Mouse (Mus musculus): ENCODE results near the gene Sytl1. TPM values are rescaled to one million over a fixed set of nuclear protein-coding genes. Genes with fewer than 3 reads are reported as not detected.

The Sytl1 gene
- total and polyA plus RNA-seq, 2 experiments from 2014 or later, result 0.79 to 3.6 TPM

GRCm38 (mm10) chr4:133247806-133248449 lies 15.0 kb downstream of the Sytl1 start:
- H3K4me3 ChIP-seq (ENCODE audit: low read depth, low read length), result no peak overlapping the region
- H3K27ac ChIP-seq (ENCODE audit: low read depth), result no peak overlapping the region
- ATAC-seq (ENCODE audit: insufficient read depth, low read depth) (no peak), DNase-seq (ENCODE audit: low spot score) (no peak)
- peaks cover 55% of the 10 kb centered on the region for H3K27me3 ChIP-seq (ENCODE audit: control insufficient read depth, insufficient read depth, low read length)
- H3K4me1 ChIP-seq (ENCODE audit: control insufficient read depth, insufficient read depth), result no peaks in the 10 kb centered on the region
- TF ChIP-seq CTCF (IDR thresholded peaks at IDR 0.05; ENCODE audit: low read depth) (no peak), EP300 (IDR thresholded peaks at IDR 0.05; ENCODE audit: low read depth) (no peak)
- H3K36me3 ChIP-seq (replicated peaks; ENCODE audit: control insufficient read depth, insufficient read depth, low read length), result no peaks in the 10 kb centered on the region
- no peak overlapping the region for H3K9ac ChIP-seq (replicated peaks; ENCODE audit: low read depth, low read length)
- H3K4me2 ChIP-seq (ENCODE audit: low read depth, low read length), result no peak overlapping the region
- WGBS, result 63% methylated on average over 13 of the region's 13 CpGs
- no peaks in the 10 kb centered on the region for H3K9me3 ChIP-seq (replicated peaks; ENCODE audit: control insufficient read depth, low read length)

- Histone ChIP-seq H3K4me2 (ENCODE audit: low read depth, low read length) (no peak overlapping the region), H3K36me3 (replicated peaks; ENCODE audit: control insufficient read depth, insufficient read depth, low read length) (no peaks in the 10 kb centered on the region), H3K4me3 (ENCODE audit: low read depth, low read length) (no peak overlapping the region), H3K9ac (replicated peaks; ENCODE audit: low read depth, low read length) (no peak overlapping the region), H3K27ac (ENCODE audit: low read depth) (no peak overlapping the region), H3K27me3 (ENCODE audit: control insufficient read depth, insufficient read depth, low read length) (peaks cover 56% of the 10 kb centered on the region), H3K9me3 (replicated peaks; ENCODE audit: control insufficient read depth, low read length) (no peaks in the 10 kb centered on the region), H3K4me1 (ENCODE audit: control insufficient read depth, insufficient read depth) (no peaks in the 10 kb centered on the region)
- no peak for DNase-seq (ENCODE audit: low spot score)
- no peak for ATAC-seq (ENCODE audit: insufficient read depth, low read depth)
- TF ChIP-seq EP300 (IDR thresholded peaks at IDR 0.05; ENCODE audit: low read depth) (peak; percentile 44; the same call in 1 of the 2 replicates), CTCF (IDR thresholded peaks at IDR 0.05; ENCODE audit: low read depth) (no peak)
- 18% methylated on average over 15 of the region's 15 CpGs for WGBS
These were observed 15.8 kb downstream of the Sytl1 start for GRCm38 (mm10) chr4:133247072-133247471.

GRCm38 (mm10) chr4:133244289-133244688 lies 18.6 kb downstream of the Sytl1 start:
- WGBS, result 50% methylated on average over 1 of the region's 1 CpGs
- Histone ChIP-seq H3K4me1 (ENCODE audit: control insufficient read depth, insufficient read depth) (no peaks in the 10 kb centered on the region), H3K4me3 (ENCODE audit: low read depth, low read length) (no peak overlapping the region), H3K4me2 (ENCODE audit: low read depth, low read length) (no peak overlapping the region), H3K9ac (replicated peaks; ENCODE audit: low read depth, low read length) (no peak overlapping the region), H3K27me3 (ENCODE audit: control insufficient read depth, insufficient read depth, low read length) (peaks cover 30% of the 10 kb centered on the region), H3K9me3 (replicated peaks; ENCODE audit: control insufficient read depth, low read length) (no peaks in the 10 kb centered on the region), H3K36me3 (replicated peaks; ENCODE audit: control insufficient read depth, insufficient read depth, low read length) (no peaks in the 10 kb centered on the region), H3K27ac (ENCODE audit: low read depth) (no peak overlapping the region)
- TF ChIP-seq EP300 (IDR thresholded peaks at IDR 0.05; ENCODE audit: low read depth) (no peak), CTCF (IDR thresholded peaks at IDR 0.05; ENCODE audit: low read depth) (no peak)
- no peak for ATAC-seq (ENCODE audit: insufficient read depth, low read depth)
- no peak for DNase-seq (ENCODE audit: low spot score)

GRCm38 (mm10) chr4:133243538-133243937 lies 19.4 kb downstream of the Sytl1 start:
- Histone ChIP-seq H3K9ac (replicated peaks; ENCODE audit: low read depth, low read length) (no peak overlapping the region), H3K27me3 (ENCODE audit: control insufficient read depth, insufficient read depth, low read length) (peaks cover 27% of the 10 kb centered on the region; the same call in 1 of the 2 replicates), H3K9me3 (replicated peaks; ENCODE audit: control insufficient read depth, low read length) (no peaks in the 10 kb centered on the region), H3K4me1 (ENCODE audit: control insufficient read depth, insufficient read depth) (no peaks in the 10 kb centered on the region), H3K36me3 (replicated peaks; ENCODE audit: control insufficient read depth, insufficient read depth, low read length) (no peaks in the 10 kb centered on the region), H3K27ac (ENCODE audit: low read depth) (no peak overlapping the region), H3K4me2 (ENCODE audit: low read depth, low read length) (no peak overlapping the region), H3K4me3 (ENCODE audit: low read depth, low read length) (no peak overlapping the region)
- DNase-seq (ENCODE audit: low spot score) (no peak), ATAC-seq (ENCODE audit: insufficient read depth, low read depth) (no peak)
- WGBS, result 33% methylated on average over 12 of the region's 13 CpGs
- TF ChIP-seq EP300 (IDR thresholded peaks at IDR 0.05; ENCODE audit: low read depth), result no peak
- no peak for TF ChIP-seq CTCF (IDR thresholded peaks at IDR 0.05; ENCODE audit: low read depth)

- H3K4me3 ChIP-seq (ENCODE audit: low read depth, low read length), result no peak overlapping the region
- no peaks in the 10 kb centered on the region for H3K4me1 ChIP-seq (ENCODE audit: control insufficient read depth, insufficient read depth)
- H3K27ac ChIP-seq (ENCODE audit: low read depth), result peak overlapping the region; percentile 44; the same call in 1 of the 2 replicates
- no peak overlapping the region for H3K4me2 ChIP-seq (ENCODE audit: low read depth, low read length)
- DNase-seq (ENCODE audit: low spot score) (no peak), ATAC-seq (ENCODE audit: insufficient read depth, low read depth) (no peak)
- H3K9ac ChIP-seq (replicated peaks; ENCODE audit: low read depth, low read length), result no peak overlapping the region
- no peaks in the 10 kb centered on the region for H3K36me3 ChIP-seq (replicated peaks; ENCODE audit: control insufficient read depth, insufficient read depth, low read length)
- no peaks in the 10 kb centered on the region for H3K9me3 ChIP-seq (replicated peaks; ENCODE audit: control insufficient read depth, low read length)
- TF ChIP-seq EP300 (IDR thresholded peaks at IDR 0.05; ENCODE audit: low read depth), result no peak
- TF ChIP-seq CTCF (IDR thresholded peaks at IDR 0.05; ENCODE audit: low read depth), result no peak
- H3K27me3 ChIP-seq (ENCODE audit: control insufficient read depth, insufficient read depth, low read length), result peaks cover 19% of the 10 kb centered on the region; the same call in 1 of the 2 replicates
- 67% methylated on average over 9 of the region's 9 CpGs for WGBS
These were observed 20.2 kb downstream of the Sytl1 start for GRCm38 (mm10) chr4:133242710-133243109.

- H3K4me2 ChIP-seq (ENCODE audit: low read depth, low read length), result peak overlapping the region; percentile 88
- 23% methylated on average over 11 of the region's 11 CpGs for WGBS
- H3K36me3 ChIP-seq (replicated peaks; ENCODE audit: control insufficient read depth, insufficient read depth, low read length), result no peaks in the 10 kb centered on the region
- no peaks in the 10 kb centered on the region for H3K4me1 ChIP-seq (ENCODE audit: control insufficient read depth, insufficient read depth)
- no peaks in the 10 kb centered on the region for H3K9me3 ChIP-seq (replicated peaks; ENCODE audit: control insufficient read depth, low read length)
- no peak overlapping the region for H3K9ac ChIP-seq (replicated peaks; ENCODE audit: low read depth, low read length)
- H3K27ac ChIP-seq (ENCODE audit: low read depth), result peak overlapping the region; percentile 44
- peak; percentile 32; the same call in 1 of the 2 replicates for TF ChIP-seq EP300 (IDR thresholded peaks at IDR 0.05; ENCODE audit: low read depth)
- no peak for TF ChIP-seq CTCF (IDR thresholded peaks at IDR 0.05; ENCODE audit: low read depth)
- peak overlapping the region; percentile 62 for H3K4me3 ChIP-seq (ENCODE audit: low read depth, low read length)
- peaks cover 16% of the 10 kb centered on the region; the same call in 1 of the 2 replicates for H3K27me3 ChIP-seq (ENCODE audit: control insufficient read depth, insufficient read depth, low read length)
- no peak for DNase-seq (ENCODE audit: low spot score)
- ATAC-seq (ENCODE audit: insufficient read depth, low read depth), result peak; percentile 1; the same call in 1 of the 2 replicates
These were observed 21.0 kb downstream of the Sytl1 start for GRCm38 (mm10) chr4:133241910-133242309.

All from heart, postnatal 0 days (tissue).